Mouse (Mus musculus) layer of hippocampus, postnatal 36 days (tissue): ENCODE results near the gene Nudt7. TPM values are rescaled to one million over a fixed set of nuclear protein-coding genes. Genes with fewer than 3 reads are reported as not detected.

ENCODE experiments used
- DNase-seq, 2 experiments: peaks; one replicate each; pipeline ENCODE4 v3.0.0; 2022
- total RNA-seq, 2 experiments: library from RNA; stranded (reverse); gene quantifications; 2 replicates each; pipeline ENCODE4 v1.2.3; 2021

The Nudt7 gene
- 1 to 10 TPM; 5.0 to 5.3 TPM for total RNA-seq

- peak; percentile 75 to 80 for DNase-seq
These were observed at the start of gene Nudt7 for GRCm38 (mm10) chr8:114133510-114134362. TSS of gene Nudt7 (plus strand) at chr8:114133557.

DNA sequence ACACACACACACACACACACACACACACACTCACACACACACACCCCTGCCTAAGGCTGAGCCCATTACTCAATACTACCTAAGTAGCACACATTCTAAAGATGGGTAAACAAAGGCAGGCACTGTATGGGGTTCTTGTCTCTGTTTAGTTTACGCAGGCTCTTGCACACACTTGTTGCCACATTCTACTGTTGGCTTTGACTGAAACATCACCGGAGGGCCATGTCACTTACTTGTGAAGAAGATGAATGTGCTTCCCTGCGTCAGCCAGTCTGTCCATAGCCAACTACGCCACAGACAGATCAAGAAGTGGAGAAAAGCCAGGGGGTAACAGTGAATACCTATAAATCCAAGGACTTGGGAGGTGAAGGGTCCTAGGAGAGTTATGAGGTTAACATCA lies 45.4 kb upstream of the Nudt7 start:
- no peak for DNase-seq

GRCm38 (mm10) chr8:114090736-114091135 lies 42.6 kb upstream of the Nudt7 start:
- DNase-seq: no peak

DNA sequence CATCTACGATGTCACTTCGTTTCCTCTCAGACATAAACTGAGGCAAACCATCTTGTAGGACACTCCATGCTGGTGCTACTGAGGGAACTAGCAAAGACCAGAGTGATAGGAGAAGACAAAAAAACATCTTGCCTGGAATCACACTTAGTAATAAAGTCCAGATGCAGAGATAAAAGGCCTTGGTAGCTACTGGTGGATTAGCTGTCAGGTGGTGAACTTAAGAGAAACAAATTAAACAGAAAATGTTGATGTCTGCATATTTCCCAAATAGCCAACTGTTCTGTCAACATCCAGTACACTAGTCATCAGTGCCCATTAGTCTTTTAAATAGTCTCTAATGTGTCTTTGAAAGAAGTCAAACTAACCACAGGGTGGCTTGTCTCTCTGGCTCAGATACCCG lies 40.0 kb upstream of the Nudt7 start:
- no peak for DNase-seq

- DNase-seq: no peak
These were observed 38.8 kb upstream of the Nudt7 start for GRCm38 (mm10) chr8:114094526-114094925.

- no peak for DNase-seq
These were observed 32.7 kb upstream of the Nudt7 start for GRCm38 (mm10) chr8:114100561-114101206.

DNA sequence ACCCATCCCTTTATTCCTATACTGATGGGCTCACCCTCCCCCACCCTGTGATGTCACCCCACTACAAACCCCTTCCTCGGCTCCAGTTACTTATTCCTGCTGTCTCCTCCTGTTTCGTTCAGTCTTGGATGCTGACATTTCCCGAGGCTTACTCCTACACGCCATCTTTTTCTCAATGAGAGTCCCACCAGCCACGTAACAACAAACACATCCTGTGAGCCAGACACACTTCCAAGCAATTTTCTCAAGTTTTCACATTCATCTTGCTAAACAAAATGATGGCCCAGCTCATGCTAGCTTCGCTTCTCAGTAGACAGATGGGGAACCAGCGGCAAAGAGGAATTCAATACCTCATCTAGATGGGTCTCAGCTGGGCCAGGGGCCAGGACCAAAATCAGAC lies 30.0 kb upstream of the Nudt7 start:
- DNase-seq: no peak

DNA sequence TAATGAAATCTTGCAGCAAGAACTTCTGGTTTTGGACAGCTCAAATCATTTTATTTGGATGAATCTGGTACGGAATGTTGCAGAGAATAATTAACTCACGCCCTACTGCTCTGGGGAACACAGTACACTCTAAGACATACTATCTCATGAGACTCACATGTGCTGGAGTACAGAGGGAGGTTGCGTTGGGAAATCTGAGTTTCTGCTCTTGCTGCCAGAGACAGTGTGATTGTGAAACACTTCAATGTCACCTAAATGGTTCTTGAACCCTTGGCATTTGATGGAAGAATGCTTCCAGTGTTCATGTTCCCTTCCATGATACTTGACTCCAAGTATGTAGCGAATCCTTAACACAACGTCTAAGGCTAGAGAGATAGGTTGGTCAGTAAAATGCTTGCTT lies 27.4 kb upstream of the Nudt7 start:
- no peak for DNase-seq

GRCm38 (mm10) chr8:114109365-114110140 lies 23.8 kb upstream of the Nudt7 start:
- DNase-seq: no peak

DNA sequence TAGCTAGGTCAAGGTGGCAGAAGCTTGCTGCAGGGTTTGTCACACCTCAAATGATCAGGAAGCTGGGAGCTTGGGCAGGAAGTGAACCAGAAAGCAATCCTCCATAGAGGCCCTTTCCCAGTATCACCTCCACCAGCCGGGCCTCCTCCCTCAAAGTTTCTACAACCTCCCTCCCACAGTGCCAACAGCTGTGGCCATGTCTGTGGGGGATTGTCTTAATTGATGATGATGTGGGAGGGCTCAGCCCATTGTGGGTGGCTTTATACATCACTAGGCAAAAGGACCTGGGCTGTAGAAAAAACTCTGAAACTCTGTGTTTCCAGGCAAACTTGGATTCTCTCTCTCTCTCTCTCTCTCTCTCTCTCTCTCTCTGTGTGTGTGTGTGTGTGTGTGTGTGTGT lies 18.3 kb upstream of the Nudt7 start:
- DNase-seq: no peak

GRCm38 (mm10) chr8:114116049-114116448 lies 17.3 kb upstream of the Nudt7 start:
- no peak for DNase-seq

- DNase-seq: no peak
These were observed 15.9 kb upstream of the Nudt7 start for GRCm38 (mm10) chr8:114117439-114117838.

- no peak for DNase-seq
These were observed 11.6 kb upstream of the Nudt7 start for GRCm38 (mm10) chr8:114121781-114122180.

GRCm38 (mm10) chr8:114123611-114124010 lies 9.7 kb upstream of the Nudt7 start:
- DNase-seq: no peak

GRCm38 (mm10) chr8:114124084-114124750 lies 9.1 kb upstream of the Nudt7 start:
- no peak for DNase-seq

DNA sequence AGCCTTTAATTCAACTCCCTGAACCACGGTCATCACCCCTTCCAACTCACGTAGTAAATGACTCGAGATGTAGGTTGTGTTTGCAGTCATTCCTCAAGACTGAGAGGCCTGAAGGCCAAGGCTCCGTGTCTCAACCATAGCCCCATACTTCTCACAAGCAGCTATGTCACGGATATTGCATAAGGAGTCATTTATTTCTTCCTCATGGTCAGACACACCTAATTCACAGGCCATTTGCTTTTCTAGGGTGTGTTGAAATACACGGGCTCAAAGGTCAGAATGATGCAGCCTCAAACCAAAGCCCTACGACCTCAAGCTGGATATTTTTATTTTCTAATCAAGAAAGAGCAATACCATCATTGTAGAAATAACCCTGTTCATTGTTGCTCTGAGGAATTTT lies 2.5 kb upstream of the Nudt7 start:
- no peak for DNase-seq

DNA sequence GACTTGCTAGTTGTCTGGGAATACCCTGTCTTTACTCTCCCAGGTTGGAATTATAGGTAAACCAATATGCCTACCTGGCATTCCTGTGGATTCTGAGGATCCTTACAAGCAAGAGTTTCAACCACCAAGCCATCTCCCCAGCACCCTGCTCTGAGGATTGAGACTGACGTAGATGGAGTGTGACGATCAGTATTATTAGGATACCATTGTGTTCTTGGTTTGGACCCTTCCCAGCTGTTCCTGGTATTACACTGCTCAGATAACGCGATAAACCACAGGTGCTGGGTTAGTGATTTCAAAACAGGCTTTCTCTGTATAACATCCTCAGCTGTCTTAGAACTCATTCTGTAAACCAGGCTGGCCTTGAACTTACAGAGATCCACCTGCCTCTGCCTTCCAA lies 1.9 kb upstream of the Nudt7 start:
- no peak for DNase-seq

- no peak for DNase-seq
These were observed 277 bp upstream of the Nudt7 start for GRCm38 (mm10) chr8:114133050-114133509.

GRCm38 (mm10) chr8:114136750-114137149 lies 3.4 kb downstream of the Nudt7 start:
- DNase-seq: no peak

DNA sequence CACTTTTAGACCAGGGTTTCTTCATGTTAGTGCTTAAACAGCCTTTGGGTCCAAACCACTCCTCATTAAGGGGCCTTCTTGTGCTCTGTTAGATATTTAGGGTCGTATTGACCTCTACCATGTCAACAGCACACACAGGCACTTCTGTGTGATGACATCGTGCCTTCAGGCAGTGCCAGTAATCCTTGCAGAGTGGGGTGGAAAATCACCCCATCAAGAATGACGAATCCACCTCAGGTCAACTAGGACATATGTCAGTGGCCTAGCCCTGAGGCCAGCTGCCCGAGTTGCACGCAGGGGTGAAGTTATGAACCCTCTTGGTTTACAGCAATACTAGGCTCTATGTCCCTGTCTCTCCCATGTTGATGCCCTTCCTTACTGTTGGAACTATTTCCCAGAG lies 3.8 kb downstream of the Nudt7 start:
- DNase-seq: no peak

DNA sequence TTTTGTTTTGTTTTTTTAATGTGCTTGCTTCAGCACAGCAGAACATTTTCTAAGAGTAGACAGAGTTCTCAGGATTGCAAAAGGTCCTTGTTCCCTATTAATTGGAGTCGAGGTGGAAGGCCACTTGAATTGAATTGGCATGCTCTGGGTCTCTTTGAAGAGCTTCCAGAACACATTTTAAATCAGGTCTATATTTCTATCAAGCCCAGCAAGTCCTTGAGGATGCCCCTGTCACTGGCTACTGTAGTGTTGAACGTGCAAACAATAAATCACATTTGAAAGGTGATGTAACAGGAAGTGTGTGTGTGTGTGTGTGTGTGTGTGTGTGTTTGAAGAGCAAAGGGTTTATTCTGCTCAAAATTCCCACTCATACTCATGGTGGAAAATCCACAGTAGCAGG lies 7.1 kb downstream of the Nudt7 start:
- no peak for DNase-seq

DNA sequence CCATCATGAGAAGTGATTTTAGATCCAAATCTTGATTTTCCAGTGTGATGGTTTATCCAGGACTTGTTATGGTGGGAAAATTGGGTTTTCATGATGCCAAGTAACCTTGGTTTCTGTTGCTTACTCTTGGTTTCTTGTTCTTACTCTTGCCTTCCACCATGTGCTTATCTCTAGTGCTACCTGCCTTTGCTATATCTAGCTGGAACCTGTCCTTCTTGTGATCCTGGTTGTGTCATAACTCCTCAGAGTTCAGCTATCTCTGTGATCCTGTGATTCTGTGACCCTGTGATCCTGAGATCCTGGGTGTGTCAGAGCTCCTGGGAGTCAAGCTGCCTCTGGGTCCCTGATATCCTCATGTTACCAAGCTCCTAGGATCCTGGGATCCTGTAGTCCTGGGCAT lies 8.8 kb downstream of the Nudt7 start:
- DNase-seq: no peak
